ENCODE assay signal across 9 mouse cellular contexts in genomic region chr9:107723292-107723691, GRCm38 (mm10). TPM values are rescaled to one million over a fixed set of nuclear protein-coding genes. Genes with fewer than 3 reads are reported as not detected.
DNase-seq lines count a peak whose midpoint lies in the region; ATAC-seq and TF ChIP-seq lines count a peak whose summit lies in the region.
"Had no signal": no experiment of that assay in that cellular context is flagged by ENCODE, and none has a peak within 500 bp of the region (broad histone marks: within the 10 kb centered on the region; RNA-seq: fewer than 3 reads in every experiment).

No protein-coding gene starts in this region.

- H3K4me2 ChIP-seq in kidney, embryonic 14.5 days (replicated peaks; ENCODE audit: low read depth, low read length), result peak overlapping the region; percentile 34
- peak overlapping the region; percentile 38 for H3K4me2 ChIP-seq in embryonic facial prominence, embryonic 12.5 days (replicated peaks)
- H3K4me2 ChIP-seq in hindbrain, embryonic 13.5 days, result peak overlapping the region; percentile 37
- H3K4me2 ChIP-seq in midbrain, embryonic 13.5 days (replicated peaks), result peak overlapping the region; percentile 21

- peaks cover 48% of the 10 kb centered on the region for H3K4me1 ChIP-seq in kidney, embryonic 14.5 days (ENCODE audit: control insufficient read depth, insufficient read depth, low read length)
- H3K4me1 ChIP-seq in embryonic facial prominence, embryonic 12.5 days, result peaks cover 42% of the 10 kb centered on the region
- H3K4me1 ChIP-seq in hindbrain, embryonic 13.5 days (replicated peaks), result peaks cover 49% of the 10 kb centered on the region
- peaks cover 48% of the 10 kb centered on the region for H3K4me1 ChIP-seq in midbrain, embryonic 13.5 days (replicated peaks)
- no peaks in the 10 kb centered on the region; the same call in 1 of the 2 replicates for H3K4me1 ChIP-seq in cerebellum, adult 2 months (ENCODE audit: control insufficient read depth, insufficient read depth, low read length)

- H3K9me3 ChIP-seq in kidney, embryonic 14.5 days (ENCODE audit: control insufficient read depth, low read length), result no peaks in the 10 kb centered on the region
- no peaks in the 10 kb centered on the region for H3K9me3 ChIP-seq in embryonic facial prominence, embryonic 12.5 days
- no peaks in the 10 kb centered on the region for H3K9me3 ChIP-seq in hindbrain, embryonic 13.5 days
- no peaks in the 10 kb centered on the region for H3K9me3 ChIP-seq in midbrain, embryonic 13.5 days

- H3K4me3 ChIP-seq in kidney, embryonic 14.5 days (ENCODE audit: low read length), result no peak overlapping the region
- H3K4me3 ChIP-seq in embryonic facial prominence, embryonic 12.5 days, result no peak overlapping the region
- H3K4me3 ChIP-seq in hindbrain, embryonic 13.5 days, result no peak overlapping the region
- no peak overlapping the region for H3K4me3 ChIP-seq in midbrain, embryonic 13.5 days (replicated peaks)
- H3K4me3 ChIP-seq in cerebellum, adult 2 months (replicated peaks; ENCODE audit: insufficient read depth, low read depth, low read length), result no peak overlapping the region

- DNase-seq in kidney, postnatal 10 days, result no peak
- no peak for DNase-seq in cerebellum, adult 2 months
- DNase-seq in left cerebral cortex, postnatal 25 days (ENCODE audit: low spot score in 2 of 2), result no peak
- DNase-seq in left cerebral cortex, adult 9 months (ENCODE audit: low spot score in 2 of 2), result no peak
- DNase-seq: gastrocnemius, postnatal 25 days had no signal

- 22% methylated on average over 6 of the region's 6 CpGs for WGBS in kidney, embryonic 14.5 days
- WGBS in embryonic facial prominence, embryonic 12.5 days, result 21% methylated on average over 6 of the region's 6 CpGs
- 18% methylated on average over 6 of the region's 6 CpGs for WGBS in hindbrain, embryonic 13.5 days
- WGBS in midbrain, embryonic 13.5 days, result 16% methylated on average over 6 of the region's 6 CpGs
- WGBS in cerebellum, adult 2 months, result 25% methylated on average over 6 of the region's 6 CpGs

- intact Hi-C loops in left cerebral cortex, postnatal 25 days (cut with DNase I), result no loop called here

- TF ChIP-seq POLR2A in cerebellum, adult 2 months (IDR thresholded peaks at IDR 0.05; ENCODE audit: borderline replicate concordance, insufficient read depth, low read length), result no peak

- peak overlapping the region; percentile 28; the same call in 1 of the 2 replicates for H3K9ac ChIP-seq in kidney, embryonic 14.5 days (ENCODE audit: low read depth, low read length)
- 0 out of 2 replicates have a peak overlapping the region, but pooled peaks have one; percentile 5 for H3K9ac ChIP-seq in embryonic facial prominence, embryonic 12.5 days
- peak overlapping the region; percentile 35; the same call in 1 of the 2 replicates for H3K9ac ChIP-seq in hindbrain, embryonic 13.5 days
- peak overlapping the region; percentile 24 for H3K9ac ChIP-seq in midbrain, embryonic 13.5 days (replicated peaks)

- no peaks in the 10 kb centered on the region for H3K36me3 ChIP-seq in kidney, embryonic 14.5 days (ENCODE audit: control insufficient read depth, insufficient read depth, low read length)
- H3K36me3 ChIP-seq in embryonic facial prominence, embryonic 12.5 days, result no peaks in the 10 kb centered on the region
- H3K36me3 ChIP-seq in hindbrain, embryonic 13.5 days, result no peaks in the 10 kb centered on the region
- no peaks in the 10 kb centered on the region for H3K36me3 ChIP-seq in midbrain, embryonic 13.5 days

- H3K27me3 ChIP-seq in kidney, embryonic 14.5 days (ENCODE audit: control insufficient read depth, insufficient read depth, low read length), result no peaks in the 10 kb centered on the region
- no peaks in the 10 kb centered on the region for H3K27me3 ChIP-seq in embryonic facial prominence, embryonic 12.5 days
- peaks cover 5% of the 10 kb centered on the region; the same call in 1 of the 2 replicates for H3K27me3 ChIP-seq in hindbrain, embryonic 13.5 days
- H3K27me3 ChIP-seq in midbrain, embryonic 13.5 days, result no peaks in the 10 kb centered on the region
- no peaks in the 10 kb centered on the region for H3K27me3 ChIP-seq in cerebellum, adult 2 months (ENCODE audit: control insufficient read depth, insufficient read depth, low read length)

- peak overlapping the region; percentile 92 for H3K27ac ChIP-seq in kidney, embryonic 14.5 days (ENCODE audit: low read depth, low read length)
- H3K27ac ChIP-seq in embryonic facial prominence, embryonic 12.5 days, result peak overlapping the region; percentile 80
- peak overlapping the region; percentile 87 for H3K27ac ChIP-seq in hindbrain, embryonic 13.5 days
- H3K27ac ChIP-seq in midbrain, embryonic 13.5 days, result peak overlapping the region; percentile 76
- H3K27ac ChIP-seq in cerebellum, adult 2 months (ENCODE audit: insufficient read depth, low read length), result no peak overlapping the region

- peak; percentile 61 for ATAC-seq in kidney, embryonic 14.5 days (ENCODE audit: low FRiP score, low TSS enrichment)
- 0 out of 2 replicates have a peak, but pooled peaks have one; percentile 48 for ATAC-seq in embryonic facial prominence, embryonic 12.5 days (ENCODE audit: insufficient number of reproducible peaks, insufficient read depth, low FRiP score, low TSS enrichment)
- peak; percentile 29; the same call in 1 of the 2 replicates for ATAC-seq in hindbrain, embryonic 13.5 days (ENCODE audit: low FRiP score)
- ATAC-seq in midbrain, embryonic 13.5 days, result peak; percentile 34; the same call in 1 of the 2 replicates

- TF ChIP-seq CTCF in cerebellum, adult 2 months (IDR thresholded peaks at IDR 0.05; ENCODE audit: borderline replicate concordance, insufficient read depth, low read depth, low read length), result no peak

RNA-seq across cellular contexts. Expression of gene Sema3f, which starts 13.0 kb away (rescaled TPM):
- 32.4 and 38.4 TPM in 2 replicates for polyA plus RNA-seq in kidney, embryonic 14.5 days (2014; fragmentation: Nextera tagmentation; extraction: Ambion mirVana)
- polyA plus RNA-seq in embryonic facial prominence, embryonic 12.5 days (2016; fragmentation: Nextera tagmentation; extraction: Ambion mirVana), result 52.4 and 53.1 TPM in 2 replicates
- 16.4 and 17.0 TPM in 2 replicates for polyA plus RNA-seq in hindbrain, embryonic 13.5 days (2015; fragmentation: Nextera tagmentation; extraction: Ambion mirVana)
- 18.9 and 24.6 TPM in 2 replicates for polyA plus RNA-seq in midbrain, embryonic 13.5 days (2015; fragmentation: Nextera tagmentation; extraction: Ambion mirVana)
- 30.4 and 31.8 TPM in 2 replicates for polyA plus RNA-seq in cerebellum, adult 2 months (2012; rRNA removed)
- 10 to 100 TPM; 16.6 to 17.8 TPM for total RNA-seq in left cerebral cortex, postnatal 25 days (2021)

RNA-seq across cellular contexts. Expression of gene Gnat1, which starts 43.8 kb away (rescaled TPM):
- polyA plus RNA-seq in kidney, embryonic 14.5 days (2014; fragmentation: Nextera tagmentation; extraction: Ambion mirVana), result 4.7 and 5.3 TPM in 2 replicates
- polyA plus RNA-seq in embryonic facial prominence, embryonic 12.5 days (2016; fragmentation: Nextera tagmentation; extraction: Ambion mirVana), result 1.4 and 3.0 TPM in 2 replicates
- 1.8 TPM in 2 replicates for polyA plus RNA-seq in hindbrain, embryonic 13.5 days (2015; fragmentation: Nextera tagmentation; extraction: Ambion mirVana)
- polyA plus RNA-seq in midbrain, embryonic 13.5 days (2015; fragmentation: Nextera tagmentation; extraction: Ambion mirVana), result 2.4 and 2.7 TPM in 2 replicates
- 0.15 and 0.36 TPM in 2 replicates for polyA plus RNA-seq in cerebellum, adult 2 months (2012; rRNA removed)
- total RNA-seq in left cerebral cortex, postnatal 25 days (2021), result under 1 TPM; 0.18 to 0.21 TPM
- total RNA-seq: gastrocnemius, postnatal 25 days had no signal

RNA-seq across cellular contexts. Expression of gene Rbm5, which starts 47.5 kb away (rescaled TPM):
- 128 and 193 TPM in 2 replicates for polyA plus RNA-seq in kidney, embryonic 14.5 days (2014; fragmentation: Nextera tagmentation; extraction: Ambion mirVana)
- 232 and 261 TPM in 2 replicates for polyA plus RNA-seq in embryonic facial prominence, embryonic 12.5 days (2016; fragmentation: Nextera tagmentation; extraction: Ambion mirVana)
- 277 and 286 TPM in 2 replicates for polyA plus RNA-seq in hindbrain, embryonic 13.5 days (2015; fragmentation: Nextera tagmentation; extraction: Ambion mirVana)
- polyA plus RNA-seq in midbrain, embryonic 13.5 days (2015; fragmentation: Nextera tagmentation; extraction: Ambion mirVana), result 282 and 315 TPM in 2 replicates
- 126 and 129 TPM in 2 replicates for polyA plus RNA-seq in cerebellum, adult 2 months (2012; rRNA removed)
- 100 to 1,000 TPM; 122 to 155 TPM for total RNA-seq in left cerebral cortex, postnatal 25 days (2021)

RNA-seq across cellular contexts. Expression of gene Slc38a3, which starts 54.0 kb away (rescaled TPM):
- polyA plus RNA-seq in kidney, embryonic 14.5 days (2014; fragmentation: Nextera tagmentation; extraction: Ambion mirVana), result 4.8 and 6.5 TPM in 2 replicates
- 8.2 and 8.3 TPM in 2 replicates for polyA plus RNA-seq in embryonic facial prominence, embryonic 12.5 days (2016; fragmentation: Nextera tagmentation; extraction: Ambion mirVana)
- 25.3 and 26.2 TPM in 2 replicates for polyA plus RNA-seq in hindbrain, embryonic 13.5 days (2015; fragmentation: Nextera tagmentation; extraction: Ambion mirVana)
- polyA plus RNA-seq in midbrain, embryonic 13.5 days (2015; fragmentation: Nextera tagmentation; extraction: Ambion mirVana), result 18.7 and 22.0 TPM in 2 replicates
- 145 and 152 TPM in 2 replicates for polyA plus RNA-seq in cerebellum, adult 2 months (2012; rRNA removed)
- total RNA-seq in left cerebral cortex, postnatal 25 days (2021), result 10 to 100 TPM; 69.9 to 81.4 TPM
